Mouse (Mus musculus) liver, embryonic 14.5 days (tissue): ENCODE data around the gene Cep128. TPM values are rescaled to one million over a fixed set of nuclear protein-coding genes. Genes with fewer than 3 reads are reported as not detected.
A peak's percentile ranks its signal among the peaks of the same experiment; 100 is the strongest.

Experiments used
- ATAC-seq: fragments of 200-750 bp; cut with Nextera tagmentation; 2 replicates; pipeline ENCODE4 v1.8.0; 2017; ENCODE audit warnings: moderate number of reproducible peaks, mild to moderate bottlenecking, moderate library complexity; ENCODE audit not compliant: insufficient read depth
- DNase-seq, 3 experiments: peaks; one replicate each; pipeline ENCODE4 v3.0.0-alpha.2; 2012 to 2013; ENCODE audit warnings: low read depth in 3 of 3, low spot score in 3 of 3
- H3K27ac ChIP-seq: fragments of 300-500 bp; sonication (generic); 2 replicates; pipeline ENCODE4 v1.5.1; 2014; ENCODE audit warnings: moderate library complexity, mild to moderate bottlenecking, control low read depth, inconsistent platforms
- H3K27me3 ChIP-seq: fragments of 300-500 bp; sonication (generic); 2 replicates; pipeline ENCODE4 v1.6.1; 2014; ENCODE audit warnings: mild to moderate bottlenecking, low read length, moderate library complexity; ENCODE audit not compliant: control insufficient read depth, insufficient read depth
- H3K36me3 ChIP-seq: fragments of 300-500 bp; sonication (generic); replicated peaks from 2 replicates; pipeline ENCODE4 v1.6.1; 2014; ENCODE audit warnings: low read depth; ENCODE audit not compliant: control insufficient read depth, insufficient read depth
- H3K4me1 ChIP-seq, 2 experiments: fragments of 200-500 bp in 1 of 2; fragments of 300-500 bp in 1 of 2; sonication (generic) in 1 of 2; replicated peaks; 2 replicates each; pipeline ENCODE4 v1.6.1; 2012 to 2014; ENCODE audit warnings: antibody characterized with exemption in 1 of 2, inconsistent platforms in 1 of 2, low read length in 1 of 2; ENCODE audit not compliant: control insufficient read depth in 2 of 2, insufficient read depth in 2 of 2
- H3K4me2 ChIP-seq: fragments of 300-500 bp; sonication (generic); 2 replicates; pipeline ENCODE4 v1.6.1; 2014; ENCODE audit warnings: low read depth, mild to moderate bottlenecking, control low read depth, moderate library complexity
- H3K4me3 ChIP-seq, 2 experiments: fragments of 200-500 bp in 1 of 2; fragments of 300-500 bp in 1 of 2; sonication (generic) in 1 of 2; 2 replicates each; pipeline ENCODE4 v1.5.1; 2012 to 2014; ENCODE audit warnings: low read depth in 2 of 2, low read length in 2 of 2, mild to moderate bottlenecking in 2 of 2, control low read depth in 1 of 2, inconsistent platforms in 1 of 2, moderate library complexity in 1 of 2; ENCODE audit not compliant: insufficient read depth in 1 of 2
- H3K9ac ChIP-seq: fragments of 300-500 bp; sonication (generic); replicated peaks from 2 replicates; pipeline ENCODE4 v1.6.1; 2014; ENCODE audit warnings: mild to moderate bottlenecking, control low read depth, moderate library complexity
- H3K9me3 ChIP-seq: fragments of 300-500 bp; sonication (generic); 2 replicates; pipeline ENCODE4 v1.6.1; 2016; ENCODE audit warnings: low read length, mixed read lengths; ENCODE audit not compliant: control insufficient read depth
- CTCF ChIP-seq: IDR thresholded peaks from 2 replicates; pipeline ENCODE4 v1.5.1; 2016; ENCODE audit warnings: antibody characterized with exemption, low read depth, control low read depth
- EP300 ChIP-seq: IDR thresholded peaks from 2 replicates; pipeline ENCODE4 v1.6.1; 2016; ENCODE audit warnings: antibody characterized with exemption, low read depth
- WGBS: fragments of 180-500 bp; shearing (Covaris S2); extraction: QIAGEN DNeasy Blood & Tissue Kit; methylation state at CpG from one replicate; pipeline ENCODE4 v1.1.7; 2014; ENCODE audit not compliant: insufficient replicate concordance; 5-methylcytosine and 5-hydroxymethylcytosine counted together
- polyA plus RNA-seq, 2 experiments: library from polyadenylated mRNA; depleted of rRNA in 1 of 2; stranded (reverse) in 1 of 2; unstranded in 1 of 2; fragments of >200 nt; fragmentation: Nextera tagmentation in 1 of 2; extraction: Ambion mirVana in 1 of 2; gene quantifications; 2 replicates each; pipeline versions ENCODE4 v1.2.1 to v1.2.3; 2012 to 2014

Gene Cep128
- polyA plus RNA-seq (2012; rRNA removed) = 7.0 and 9.3 TPM in 2 replicates
- 9.4 and 11.5 TPM in 2 replicates for polyA plus RNA-seq (2014; fragmentation: Nextera tagmentation; extraction: Ambion mirVana)

- H3K27ac ChIP-seq = peak within 1 kb of the TSS; percentile 89
- 1% methylated on average over 27 of the region's 27 CpGs for WGBS
Observed at GRCm38 (mm10) chr12:91384281-91385017, at the start of gene Cep128, which contains the start of gene Tshr. Cep128 (minus strand) TSS chr12:91384409. Tshr (plus strand) TSS chr12:91384563.

GRCm38 (mm10) chr12:91427129-91427528 is 42.9 kb upstream of the Cep128 start:
- Histone ChIP-seq H3K27me3 (no peaks in the 10 kb centered on the region), H3K4me2 (no peak overlapping the region), H3K4me1 (no peaks in the 10 kb centered on the region), H3K27ac (no peak overlapping the region), H3K36me3 (no peaks in the 10 kb centered on the region), H3K9ac (no peak overlapping the region), H3K4me3 (no peak overlapping the region), H3K9me3 (no peaks in the 10 kb centered on the region)
- no peak for DNase-seq
- WGBS = 41% methylated on average over 2 of the region's 2 CpGs
- no peak for ATAC-seq
- TF ChIP-seq CTCF (no peak), EP300 (no peak)

More at GRCm38 (mm10) chr12:91384281-91385017, at the start of gene Cep128, which contains the start of gene Tshr:
- H3K4me1 ChIP-seq = peaks cover 11 to 14% of the 10 kb centered on the region in 2 experiments
- peak within 1 kb of the TSS; percentile 92 for H3K9ac ChIP-seq
- no peaks in the 10 kb centered on the region for H3K9me3 ChIP-seq
- peaks cover 6% of the 10 kb centered on the region; the same call in 1 of the 2 replicates for H3K36me3 ChIP-seq
- TF ChIP-seq EP300 (no peak; the same call in 1 of the 2 replicates), CTCF (no peak)
- no peaks in the 10 kb centered on the region for H3K27me3 ChIP-seq
- peak; percentile 90 to 95 (median 93) for DNase-seq
- H3K4me2 ChIP-seq = peak within 1 kb of the TSS; percentile 78
- peak; percentile 100 for ATAC-seq
- H3K4me3 ChIP-seq = peak within 1 kb of the TSS; percentile 68 to 76

- no peaks in the 10 kb centered on the region for H3K4me1 ChIP-seq
- H3K27me3 ChIP-seq = no peaks in the 10 kb centered on the region
- no peaks in the 10 kb centered on the region for H3K36me3 ChIP-seq
- TF ChIP-seq EP300 (no peak), CTCF (no peak)
- H3K9ac ChIP-seq = no peak overlapping the region
- 41% methylated on average over 4 of the region's 4 CpGs for WGBS
- no peak overlapping the region for H3K4me2 ChIP-seq
- no peak for ATAC-seq
- H3K9me3 ChIP-seq = no peaks in the 10 kb centered on the region
- no peak overlapping the region for H3K27ac ChIP-seq
- no peak overlapping the region for H3K4me3 ChIP-seq
- no peak for DNase-seq
Observed at GRCm38 (mm10) chr12:91426499-91426898, 42.3 kb upstream of the Cep128 start.

GRCm38 (mm10) chr12:91423125-91423820 is 39.1 kb upstream of the Cep128 start:
- Histone ChIP-seq H3K4me2 (no peak overlapping the region), H3K9ac (no peak overlapping the region), H3K27me3 (no peaks in the 10 kb centered on the region), H3K27ac (no peak overlapping the region), H3K4me1 (no peaks in the 10 kb centered on the region), H3K36me3 (no peaks in the 10 kb centered on the region), H3K9me3 (no peaks in the 10 kb centered on the region), H3K4me3 (no peak overlapping the region)
- WGBS = 63% methylated on average over 11 of the region's 11 CpGs
- DNase-seq (no peak), ATAC-seq (no peak)
- TF ChIP-seq CTCF = peak; percentile 62
- no peak for TF ChIP-seq EP300

GRCm38 (mm10) chr12:91421272-91421671 is 37.1 kb upstream of the Cep128 start:
- Histone ChIP-seq H3K9me3 (no peaks in the 10 kb centered on the region), H3K4me1 (no peaks in the 10 kb centered on the region), H3K4me3 (no peak overlapping the region), H3K27me3 (no peaks in the 10 kb centered on the region), H3K9ac (no peak overlapping the region), H3K36me3 (no peaks in the 10 kb centered on the region), H3K27ac (no peak overlapping the region), H3K4me2 (no peak overlapping the region)
- TF ChIP-seq CTCF = no peak
- no peak for TF ChIP-seq EP300
- no peak for DNase-seq
- no peak for ATAC-seq
- WGBS = 58% methylated on average over 9 of the region's 9 CpGs
